Mouse (Mus musculus) ES-E14 (cell line): ENCODE measurements around the gene Pdlim1. TPM values are rescaled to one million over a fixed set of nuclear protein-coding genes. Genes with fewer than 3 reads are reported as not detected.

Experiments used
- DNase-seq: peaks from one replicate; pipeline ENCODE4 v3.0.0-alpha.2; 2013; ENCODE audit warnings: low read depth, low spot score
- H3K27ac ChIP-seq: 2 replicates; pipeline ENCODE4 v1.5.1; 2012; ENCODE audit warnings: low read depth, mild to moderate bottlenecking, low read length, moderate library complexity, mixed read lengths; ENCODE audit not compliant: poor library complexity, insufficient read depth, severe bottlenecking
- H3K36me3 ChIP-seq: 2 replicates; pipeline ENCODE4 v1.6.1; 2012; ENCODE audit warnings: mild to moderate bottlenecking, low read length, moderate library complexity, mixed read lengths; ENCODE audit not compliant: control insufficient read depth, poor library complexity, insufficient read depth, severe bottlenecking
- H3K4me1 ChIP-seq, 2 experiments: fragments of 150-350 bp in 1 of 2; sonication (generic) in 1 of 2; 2 replicates each; pipeline ENCODE4 v1.6.1; 2012; ENCODE audit warnings: low read length in 2 of 2, mild to moderate bottlenecking in 1 of 2, mixed read lengths in 1 of 2; ENCODE audit not compliant: control insufficient read depth in 2 of 2, insufficient read depth in 2 of 2, poor library complexity in 1 of 2
- H3K4me3 ChIP-seq, 2 experiments: fragments of 150-350 bp in 1 of 2; sonication (generic) in 1 of 2; 2 replicates each; pipeline ENCODE4 v1.5.1; 2012; ENCODE audit warnings: low read length in 2 of 2, low read depth in 1 of 2, mild to moderate bottlenecking in 1 of 2, mixed read lengths in 1 of 2; ENCODE audit not compliant: insufficient read depth in 1 of 2, poor library complexity in 1 of 2, severe bottlenecking in 1 of 2
- H3K9ac ChIP-seq: 2 replicates; pipeline ENCODE4 v1.6.1; 2012; ENCODE audit warnings: low read depth, mild to moderate bottlenecking, low read length, mixed read lengths; ENCODE audit not compliant: poor library complexity, insufficient read depth, severe bottlenecking
- H3K9me3 ChIP-seq: fragments of 150-350 bp; sonication (generic); 2 replicates; pipeline ENCODE4 v1.6.1; 2012; ENCODE audit warnings: low read depth, mild to moderate bottlenecking, low read length; ENCODE audit not compliant: control insufficient read depth, insufficient read depth
- CHD2 ChIP-seq: IDR thresholded peaks from 2 replicates; pipeline ENCODE4 v1.6.1; 2014; ENCODE audit warnings: mild to moderate bottlenecking, low read depth, low read length, inconsistent platforms
- HCFC1 ChIP-seq: IDR thresholded peaks from 2 replicates; pipeline ENCODE4 v1.6.1; 2012; ENCODE audit warnings: low read length, inconsistent platforms, borderline replicate concordance; ENCODE audit not compliant: insufficient read depth
- MAFK ChIP-seq: IDR thresholded peaks from 2 replicates; pipeline ENCODE4 v1.6.1; 2014; ENCODE audit warnings: mild to moderate bottlenecking, low read depth, low read length, inconsistent platforms; ENCODE audit not compliant: insufficient read depth
- ZC3H11A ChIP-seq: IDR thresholded peaks from 2 replicates; pipeline ENCODE4 v1.6.1; 2012; ENCODE audit warnings: low read depth, mild to moderate bottlenecking, inconsistent platforms, low read length, borderline replicate concordance
- ZNF384 ChIP-seq: IDR thresholded peaks from 2 replicates; pipeline ENCODE4 v1.6.1; 2012; ENCODE audit warnings: low read depth, low read length, inconsistent platforms
- in situ Hi-C, 2 experiments: fragments of 600-800 bp; cut with MboI; formaldehyde crosslinking; loops; one replicate each; pipeline ENCODE4 v1.15.1; 2025; ENCODE audit warnings: low sequenced_read_pairs in 2 of 2, inconsistent platforms in 1 of 2; ENCODE audit not compliant: unreplicated experiment in 2 of 2
- total RNA-seq: library from RNA; depleted of rRNA; stranded (reverse); fragments of 300-350 nt; gene quantifications from 2 replicates; pipeline ENCODE4 v1.2.3, GENCODE M21; 2012

Pdlim1 gene
- total RNA-seq, 1 experiment: 59.7 TPM

- peaks cover 0 to 3% of the 10 kb centered on the region in 2 experiments; a peak in 1 of 4 replicates for H3K4me1 ChIP-seq
- no peak overlapping the region for H3K4me3 ChIP-seq
- H3K27ac ChIP-seq: no peak overlapping the region
- in situ Hi-C loops: no loop called here
- DNase-seq: no peak
- H3K9me3 ChIP-seq: no peaks in the 10 kb centered on the region
- no peaks in the 10 kb centered on the region for H3K36me3 ChIP-seq
- TF ChIP-seq ZNF384 (no peak), HCFC1 (no peak), CHD2 (no peak)
- H3K9ac ChIP-seq: no peak overlapping the region
Measured at GRCm38 (mm10) chr19:40306631-40307030, 35.0 kb upstream of the Pdlim1 start.

GRCm38 (mm10) chr19:40305456-40305855 is 33.8 kb upstream of the Pdlim1 start:
- Histone ChIP-seq H3K9me3 (no peaks in the 10 kb centered on the region), H3K27ac (no peak overlapping the region), H3K4me3 (no peak overlapping the region), H3K9ac (no peak overlapping the region), H3K36me3 (no peaks in the 10 kb centered on the region), H3K4me1 (peaks cover 0 to 3% of the 10 kb centered on the region in 2 experiments; a peak in 1 of 4 replicates)
- TF ChIP-seq ZNF384: no peak
- TF ChIP-seq HCFC1: no peak
- TF ChIP-seq MAFK: no peak
- no peak for TF ChIP-seq CHD2
- no peak for TF ChIP-seq ZC3H11A
- in situ Hi-C loops: no loop called here
- no peak for DNase-seq

GRCm38 (mm10) chr19:40302916-40303315 is 31.3 kb upstream of the Pdlim1 start:
- Histone ChIP-seq H3K9ac (no peak overlapping the region), H3K9me3 (no peaks in the 10 kb centered on the region), H3K4me1 (peaks cover 0 to 3% of the 10 kb centered on the region in 2 experiments; a peak in 1 of 4 replicates), H3K36me3 (no peaks in the 10 kb centered on the region), H3K4me3 (no peak overlapping the region), H3K27ac (no peak overlapping the region)
- TF ChIP-seq CHD2 (no peak), ZC3H11A (no peak), MAFK (no peak), HCFC1 (no peak)
- in situ Hi-C loops: no loop called here
- no peak for DNase-seq

GRCm38 (mm10) chr19:40302477-40302876 is 30.8 kb upstream of the Pdlim1 start:
- TF ChIP-seq CHD2: no peak
- no peak for TF ChIP-seq MAFK
- no peak for TF ChIP-seq HCFC1
- no peak for TF ChIP-seq ZC3H11A
- TF ChIP-seq ZNF384: no peak
- H3K27ac ChIP-seq: no peak overlapping the region

GRCm38 (mm10) chr19:40299983-40300759 is 28.5 kb upstream of the Pdlim1 start:
- in situ Hi-C loops: no loop called here
- Histone ChIP-seq H3K9me3 (no peaks in the 10 kb centered on the region), H3K36me3 (no peaks in the 10 kb centered on the region), H3K9ac (no peak overlapping the region), H3K4me1 (no peaks in the 10 kb centered on the region), H3K4me3 (no peak overlapping the region), H3K27ac (no peak overlapping the region)
- TF ChIP-seq ZNF384 (no peak), ZC3H11A (no peak), MAFK (no peak), CHD2 (no peak), HCFC1 (no peak)
- DNase-seq: no peak

More at GRCm38 (mm10) chr19:40302477-40302876, 30.8 kb upstream of the Pdlim1 start:
- H3K4me3 ChIP-seq: no peak overlapping the region
- no peak overlapping the region for H3K9ac ChIP-seq
- no peaks in the 10 kb centered on the region for H3K9me3 ChIP-seq
- H3K36me3 ChIP-seq: no peaks in the 10 kb centered on the region
- DNase-seq: no peak
- in situ Hi-C loops: no loop called here
- H3K4me1 ChIP-seq: peaks cover 0 to 2% of the 10 kb centered on the region in 2 experiments; a peak in 1 of 4 replicates
